Mouse (Mus musculus) cerebellum, adult 2 months (tissue): Measurements from ENCODE around the gene Psmd11. TPM values are rescaled to one million over a fixed set of nuclear protein-coding genes. Genes with fewer than 3 reads are reported as not detected.

Source experiments
- DNase-seq, 2 experiments: peaks; one replicate each; pipeline ENCODE4 v3.0.0; 2021
- H3K27ac ChIP-seq: fragments of 200-500 bp; 2 replicates; pipeline ENCODE4 v1.5.1; 2012; ENCODE audit warnings: low read length, control low read depth, inconsistent platforms; ENCODE audit not compliant: insufficient read depth
- H3K27me3 ChIP-seq: fragments of 200-500 bp; 2 replicates; pipeline ENCODE4 v1.6.1; 2012; ENCODE audit warnings: inconsistent platforms, mild to moderate bottlenecking, low read length, moderate library complexity; ENCODE audit not compliant: control insufficient read depth, insufficient read depth
- H3K4me1 ChIP-seq: fragments of 200-500 bp; 2 replicates; pipeline ENCODE4 v1.6.1; 2011; ENCODE audit warnings: low read length; ENCODE audit not compliant: control insufficient read depth, insufficient read depth
- H3K4me3 ChIP-seq: fragments of 200-500 bp; replicated peaks from 2 replicates; pipeline ENCODE3; 2011; ENCODE audit warnings: mild to moderate bottlenecking, low read depth, low read length, control low read depth; ENCODE audit not compliant: insufficient read depth
- CTCF ChIP-seq: fragments of 200-500 bp; IDR thresholded peaks from 2 replicates; pipeline ENCODE4 v1.5.1; 2011; ENCODE audit warnings: low read depth, mild to moderate bottlenecking, control low read depth, low read length, moderate library complexity, borderline replicate concordance; ENCODE audit not compliant: insufficient read depth
- POLR2A ChIP-seq: fragments of 200-500 bp; IDR thresholded peaks from 2 replicates; pipeline ENCODE4 v1.6.1; 2011; ENCODE audit warnings: low read length, control low read depth, borderline replicate concordance; ENCODE audit not compliant: insufficient read depth
- WGBS: fragments of 180-500 bp; shearing (Covaris S2); methylation state at CpG from one replicate; pipeline ENCODE4 v1.1.7; 2018; 5-methylcytosine and 5-hydroxymethylcytosine counted together
- polyA plus RNA-seq: library from polyadenylated mRNA; depleted of rRNA; stranded (reverse); fragments of >200 nt; gene quantifications from 2 replicates; pipeline ENCODE4 v1.2.3, GENCODE M21; 2012

Psmd11 gene
- polyA plus RNA-seq, 1 experiment, result 73.1 TPM

DNA sequence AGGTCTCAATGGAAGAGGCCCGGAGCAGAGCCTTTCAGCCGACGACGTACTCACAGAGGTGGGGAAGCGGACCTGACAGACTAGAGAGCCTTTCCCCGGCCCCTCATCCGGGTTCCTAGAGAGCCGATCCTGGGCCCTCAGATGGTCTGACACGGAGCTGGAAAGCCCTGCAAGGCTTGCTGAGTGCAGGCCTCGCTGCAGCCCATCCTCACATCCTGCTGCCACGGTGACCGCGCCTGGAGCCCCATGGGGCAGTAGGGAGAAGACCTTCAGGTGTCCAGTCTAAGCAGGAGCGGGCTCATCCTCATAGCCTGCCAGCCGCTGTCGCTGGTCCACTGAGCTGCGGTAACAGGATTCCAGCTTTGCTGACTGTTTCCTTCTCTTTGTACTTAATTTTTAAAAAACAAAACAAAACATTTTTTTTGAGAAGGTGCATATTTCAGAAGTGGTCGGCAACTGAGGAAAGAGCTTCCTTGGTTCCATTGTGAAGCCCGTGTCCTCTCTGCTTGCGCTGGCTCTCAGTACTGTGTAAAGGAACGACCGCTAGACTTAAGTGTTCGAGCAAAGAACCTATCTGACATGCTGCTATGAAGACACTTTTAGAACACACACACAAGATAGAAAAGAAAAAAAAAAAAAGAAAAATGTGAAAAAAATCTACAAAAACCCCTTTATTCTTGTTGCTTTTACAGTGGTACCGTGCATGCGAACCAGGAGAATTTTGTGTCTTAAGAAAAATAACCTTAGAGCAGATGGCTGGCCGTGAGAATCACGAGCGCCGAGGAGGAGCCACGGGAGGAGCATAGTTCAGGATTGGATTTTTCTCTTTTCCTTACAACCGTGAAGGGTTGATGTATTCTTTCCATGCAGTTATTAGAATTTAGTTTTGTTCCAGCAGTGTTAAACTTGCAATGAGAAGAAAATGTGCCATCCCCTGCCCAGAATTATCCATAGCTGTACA, 51.8 kb downstream of the Psmd11 start:
- WGBS, result 7% methylated on average over 31 of the region's 31 CpGs
- Histone ChIP-seq H3K4me3 (peak overlapping the region; percentile 92), H3K27ac (peak overlapping the region; percentile 66), H3K4me1 (peaks cover 18% of the 10 kb centered on the region), H3K27me3 (no peaks in the 10 kb centered on the region)
- no peak for TF ChIP-seq CTCF
- no peak for TF ChIP-seq POLR2A
- peak; percentile 60 to 72 for DNase-seq

DNA sequence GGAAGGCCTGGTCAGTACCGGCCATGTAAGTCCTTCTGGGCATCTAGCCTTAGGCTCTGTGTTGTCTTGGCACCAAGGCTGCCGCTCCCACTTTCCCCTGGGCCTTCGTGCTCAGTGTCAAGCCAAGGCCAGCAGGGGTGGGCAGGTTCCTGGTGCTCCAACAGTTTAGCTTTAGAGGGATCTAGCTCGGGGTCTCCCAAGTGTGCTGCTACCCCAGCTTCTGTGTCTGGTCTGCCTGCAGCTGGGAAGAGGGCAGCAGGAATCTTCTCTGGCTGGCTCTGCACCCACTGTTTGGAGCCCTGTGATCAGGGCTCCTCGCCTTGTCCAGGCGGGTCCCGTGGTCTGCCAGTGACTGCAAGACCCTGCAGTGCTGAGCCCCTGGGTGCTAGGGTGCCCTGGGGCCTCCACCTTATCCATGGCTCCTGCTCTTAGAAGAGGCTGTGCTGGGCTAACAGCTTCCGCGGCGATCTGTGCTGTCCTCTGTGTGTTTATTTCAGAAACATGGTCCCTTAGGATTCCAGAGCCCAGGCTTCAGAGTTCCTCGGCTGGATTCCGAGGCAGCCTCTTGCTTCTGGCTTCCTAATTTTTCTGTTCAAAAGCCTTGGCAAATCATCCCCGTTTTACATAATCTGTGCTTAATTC, 53.1 kb downstream of the Psmd11 start:
- DNase-seq, result peak; percentile 45 to 62
- H3K27ac ChIP-seq, result peak overlapping the region; percentile 71

DNA sequence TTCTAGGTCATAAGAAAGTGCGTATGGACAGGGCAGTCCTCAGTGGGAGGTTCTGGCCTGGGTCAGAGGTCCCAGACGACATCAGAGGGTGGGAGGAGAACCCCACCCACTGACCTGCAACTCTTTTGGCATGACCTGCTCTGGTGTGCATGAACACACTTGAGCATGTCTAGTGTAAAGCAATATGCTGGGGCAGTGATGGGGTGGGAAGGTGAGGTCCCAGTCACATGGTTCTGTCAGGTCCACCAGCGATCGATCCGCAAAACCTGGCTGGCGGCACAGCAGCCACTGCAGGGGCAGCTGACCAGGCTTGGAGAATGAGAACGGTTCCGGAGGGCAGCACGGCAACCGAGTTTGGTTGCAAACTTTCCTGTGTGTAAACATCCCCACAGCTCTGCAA, 53.9 kb downstream of the Psmd11 start:
- peak overlapping the region; percentile 16 for H3K4me3 ChIP-seq
- TF ChIP-seq CTCF (no peak), POLR2A (no peak)
- no peaks in the 10 kb centered on the region for H3K27me3 ChIP-seq
- no peak for DNase-seq
- WGBS, result 40% methylated on average over 10 of the region's 10 CpGs
- H3K4me1 ChIP-seq, result peaks cover 24% of the 10 kb centered on the region
- H3K27ac ChIP-seq, result peak overlapping the region; percentile 35

More for the DNA sequence above, 53.1 kb downstream of the Psmd11 start:
- peak; percentile 21; the same call in 1 of the 2 replicates for TF ChIP-seq POLR2A
- TF ChIP-seq CTCF, result no peak
- 8% methylated on average over 13 of the region's 13 CpGs for WGBS
- H3K4me1 ChIP-seq, result peaks cover 24% of the 10 kb centered on the region
- peak overlapping the region; percentile 61 for H3K4me3 ChIP-seq
- H3K27me3 ChIP-seq, result no peaks in the 10 kb centered on the region

DNA sequence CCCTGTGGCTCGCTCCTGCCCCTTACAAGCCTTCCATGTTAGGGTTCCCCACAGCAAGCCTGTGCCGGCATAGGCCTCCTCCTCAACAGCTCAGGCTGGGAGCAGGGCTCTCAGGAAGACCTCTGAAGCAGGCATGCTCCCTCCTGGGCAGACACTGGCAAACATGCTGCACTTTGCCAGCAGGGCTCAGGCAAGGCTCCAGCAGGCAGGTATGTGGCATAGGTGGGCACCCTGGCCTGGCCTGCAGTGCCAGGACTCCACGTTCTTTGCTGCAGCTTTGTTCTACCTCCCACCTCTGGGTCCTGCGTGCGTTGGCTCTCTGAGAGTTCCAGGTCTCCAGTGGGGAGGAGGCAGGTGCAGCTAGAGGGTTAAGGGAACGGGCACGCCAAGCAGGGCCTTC, 54.5 kb downstream of the Psmd11 start:
- H3K27ac ChIP-seq, result peak overlapping the region; percentile 35
- peaks cover 24% of the 10 kb centered on the region for H3K4me1 ChIP-seq
- 28% methylated on average over 7 of the region's 7 CpGs for WGBS
- TF ChIP-seq CTCF, result no peak
- TF ChIP-seq POLR2A, result no peak
- H3K27me3 ChIP-seq, result no peaks in the 10 kb centered on the region
- DNase-seq, result peak in 1 of 2 experiments; percentile 64
- peak overlapping the region; percentile 0 for H3K4me3 ChIP-seq

DNA sequence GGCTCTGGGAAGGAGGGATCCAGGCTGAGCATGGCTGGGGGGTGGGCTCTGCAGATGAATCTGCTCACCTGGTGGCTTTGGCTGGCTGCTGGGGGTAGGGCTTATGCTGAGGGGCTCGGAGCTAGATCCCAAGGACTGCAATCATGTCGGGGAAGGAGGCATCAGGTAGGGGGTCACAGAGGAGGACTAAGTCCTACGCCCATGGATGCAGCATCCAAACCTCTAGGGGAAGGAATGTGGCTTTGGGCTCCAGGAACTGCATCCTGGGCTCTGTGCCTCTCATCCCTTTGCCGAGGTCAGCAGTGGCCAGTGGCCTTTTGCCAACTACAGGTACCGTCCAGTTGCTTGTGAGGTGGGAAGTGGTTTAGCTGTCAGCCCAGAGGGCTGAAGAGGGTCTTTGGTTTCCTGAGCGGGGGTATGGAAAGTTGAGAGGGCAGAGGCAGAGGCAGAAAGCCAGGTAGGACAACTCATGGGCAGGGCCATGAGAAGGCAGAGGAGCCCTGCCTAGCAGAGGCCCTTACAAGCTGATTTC, 55.2 kb downstream of the Psmd11 start:
- no peak for TF ChIP-seq CTCF
- TF ChIP-seq POLR2A, result no peak
- peak; percentile 52 to 58 for DNase-seq

DNA sequence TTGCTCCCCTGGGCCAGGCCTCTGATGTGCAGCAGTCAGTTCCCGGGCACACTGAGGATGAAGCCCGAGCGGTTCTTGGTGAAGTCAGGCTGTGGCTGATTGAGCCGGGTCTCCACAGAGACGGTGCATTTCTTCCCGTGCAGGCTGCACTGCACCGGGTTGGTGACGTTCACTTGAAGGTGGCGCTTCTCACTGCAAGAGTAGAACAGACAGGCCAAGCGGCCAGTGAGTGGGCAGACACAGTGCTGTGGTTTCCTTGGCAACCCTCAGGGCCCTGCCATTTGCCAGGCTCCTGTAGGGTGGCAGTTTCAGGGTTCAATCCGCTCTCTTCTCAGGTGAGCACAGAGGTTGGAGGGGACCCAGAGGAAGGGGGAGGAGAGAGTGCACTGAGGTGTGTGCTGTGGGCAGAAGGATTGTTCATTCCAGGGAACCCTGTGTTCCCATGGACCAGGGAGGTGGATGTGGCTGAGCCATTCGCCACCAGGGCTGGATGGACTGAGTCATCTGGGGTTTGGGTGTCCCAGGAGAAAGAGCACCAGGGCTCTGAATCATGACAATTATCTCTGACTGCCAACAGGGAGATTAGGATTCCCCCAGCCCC, 55.9 kb downstream of the Psmd11 start:
- peak overlapping the region; percentile 55 for H3K27ac ChIP-seq
- no peaks in the 10 kb centered on the region for H3K27me3 ChIP-seq
- peak; percentile 92 to 97 for DNase-seq
- peak; percentile 79 for TF ChIP-seq POLR2A
- TF ChIP-seq CTCF, result no peak
- H3K4me1 ChIP-seq, result peaks cover 29% of the 10 kb centered on the region
- peak overlapping the region; percentile 27 for H3K4me3 ChIP-seq
- 5% methylated on average over 12 of the region's 12 CpGs for WGBS

More for the DNA sequence above, 55.2 kb downstream of the Psmd11 start:
- Histone ChIP-seq H3K4me3 (peak overlapping the region; percentile 27), H3K4me1 (peaks cover 24% of the 10 kb centered on the region), H3K27ac (peak overlapping the region; percentile 35), H3K27me3 (no peaks in the 10 kb centered on the region)
- 42% methylated on average over 6 of the region's 6 CpGs for WGBS

DNA sequence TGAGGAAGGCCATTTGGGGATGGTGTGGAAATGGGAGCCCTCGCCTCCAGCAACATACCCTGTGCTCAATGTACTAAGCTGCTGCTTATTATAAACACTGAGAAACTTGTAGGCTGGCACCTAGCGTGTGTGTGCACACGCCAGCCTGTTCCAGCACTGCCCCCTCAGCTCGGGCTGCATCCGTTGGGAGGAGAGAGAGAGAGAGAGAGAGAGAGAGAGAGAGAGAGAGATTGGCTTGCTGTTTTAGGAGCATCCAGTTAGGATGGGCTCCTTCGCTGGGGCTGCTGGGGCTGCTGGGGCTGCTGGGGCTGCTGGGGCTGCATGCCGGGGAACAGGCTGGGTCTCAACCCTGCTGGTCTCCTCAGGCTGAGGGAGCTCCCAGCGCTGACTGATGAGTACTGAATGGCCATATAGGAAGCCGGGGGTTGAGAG, 56.7 kb downstream of the Psmd11 start:
- H3K27ac ChIP-seq, result peak overlapping the region; percentile 55; the same call in 1 of the 2 replicates
- peaks cover 37% of the 10 kb centered on the region for H3K4me1 ChIP-seq
- WGBS, result 75% methylated on average over 9 of the region's 9 CpGs
- H3K27me3 ChIP-seq, result no peaks in the 10 kb centered on the region
- no peak for DNase-seq
- no peak overlapping the region for H3K4me3 ChIP-seq
- TF ChIP-seq CTCF, result no peak
- TF ChIP-seq POLR2A, result no peak
